Mouse (Mus musculus): Measurements from ENCODE around the gene Zfp942. TPM values are rescaled to one million over a fixed set of nuclear protein-coding genes. Genes with fewer than 3 reads are reported as not detected.

Zfp942 gene
- 3.5 and 3.7 TPM in 2 replicates for polyA plus RNA-seq (2012; rRNA removed)

DNA sequence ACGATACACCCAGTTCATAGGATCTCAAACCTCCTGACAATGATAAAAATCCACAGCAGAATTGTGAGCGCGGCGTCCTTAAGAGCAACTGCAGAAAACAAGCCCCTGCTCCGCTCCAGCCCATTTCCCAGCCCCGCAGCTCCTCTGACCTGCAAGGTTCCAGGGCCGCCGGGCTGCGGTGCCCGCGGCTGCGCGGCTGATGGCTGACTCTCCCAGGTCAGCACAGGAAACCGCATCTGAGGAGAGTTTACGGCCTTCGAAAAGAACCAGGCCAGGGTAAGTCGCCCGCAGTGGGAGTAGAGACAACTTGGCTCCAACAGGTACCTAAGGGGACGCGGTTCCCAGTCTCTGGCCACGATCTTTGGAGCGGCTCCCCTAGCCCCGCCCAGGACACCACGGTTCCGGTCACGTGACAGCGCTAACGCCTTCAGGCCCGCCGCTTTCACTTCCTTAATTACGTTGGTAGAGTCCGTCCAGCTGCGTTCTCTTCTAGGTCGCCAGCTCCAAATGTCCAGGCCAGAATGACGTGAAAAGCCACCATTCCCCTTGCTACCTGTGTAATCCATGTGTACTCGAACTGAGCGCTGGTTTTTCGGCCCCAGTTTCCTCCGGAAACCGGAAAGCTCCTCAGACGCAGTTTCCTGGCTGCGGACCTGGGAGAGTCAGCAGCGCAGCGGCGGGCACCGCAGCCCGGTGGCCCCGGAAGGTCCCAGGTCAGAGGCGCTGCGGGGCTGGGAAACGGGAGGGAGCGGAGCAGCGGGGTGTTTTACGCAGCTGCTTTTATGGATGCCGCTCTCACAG is at the start of gene Zfp942, which contains the start of gene Zfp943:
Zfp942 (minus strand) TSS at position 358 of the 801 bp plus-strand sequence.
Zfp943 (plus strand) TSS at position 446 of the 801 bp plus-strand sequence.

DNA sequence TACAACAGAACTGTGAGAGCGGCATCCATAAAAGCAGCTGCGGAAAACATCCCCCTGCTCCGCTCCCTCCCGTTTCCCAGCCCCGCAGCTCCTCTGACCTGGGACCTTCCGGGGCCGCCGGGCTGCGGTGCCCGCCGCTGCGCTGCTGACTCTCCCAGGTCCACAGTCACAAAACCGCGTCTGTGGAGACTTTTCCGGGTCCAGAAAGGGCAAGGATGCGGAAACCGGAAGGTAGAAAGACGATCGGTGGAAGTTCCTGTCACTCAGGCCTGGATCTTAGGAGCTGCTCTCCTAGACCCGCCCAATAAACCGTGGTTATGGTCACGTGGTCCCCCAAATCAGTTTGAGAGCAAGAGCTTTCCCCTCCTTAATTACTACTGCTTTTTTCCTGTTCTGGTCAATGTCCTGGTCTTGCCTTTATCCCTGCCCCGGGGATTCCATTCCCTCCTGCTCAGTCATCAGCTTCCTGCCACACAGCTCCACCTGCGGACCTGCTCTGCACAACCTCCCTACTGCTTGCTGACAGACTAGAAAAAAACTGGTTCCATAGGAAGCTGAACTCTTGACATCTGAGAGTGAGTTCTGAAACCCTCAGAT is 52.7 kb downstream of the Zfp942 start, which contains the start of gene Zfp995:
Zfp995 (minus strand) TSS at position 471 of the 597 bp plus-strand sequence.

Other genes starting within 250 kb of the Zfp942 start
- gene Zfp229, start 231.7 kb downstream of the Zfp942 start, polyA plus RNA-seq (2012; rRNA removed) = 1.0 TPM in 2 replicates
- gene Zfp820, start 116.7 kb downstream of the Zfp942 start, polyA plus RNA-seq (2012; rRNA removed) = 0.87 and 0.94 TPM in 2 replicates
- 1.1 TPM in 2 replicates for gene Zfp995, start 52.5 kb downstream of the Zfp942 start, polyA plus RNA-seq (2012; rRNA removed)
- 3.9 and 4.3 TPM in 2 replicates for gene Zfp943, start 88 bp upstream of the Zfp942 start, polyA plus RNA-seq (2012; rRNA removed)
- gene Zfp947, start 203.7 kb upstream of the Zfp942 start, polyA plus RNA-seq (2012; rRNA removed) = 0.23 and 0.31 TPM in 2 replicates